Mouse (Mus musculus) ovary, postnatal 10 days (tissue): Measurements from ENCODE around the gene Olfr191.
"Not testable (repeated sequence)": the region's sequence is repeated elsewhere in the genome, so short reads cannot be mapped to it uniquely, and the experiment has no call there.

Experiments
- DNase-seq: peaks from one replicate; pipeline ENCODE4 v3.0.0; 2022; ENCODE audit warnings: low spot score

Olfr191 gene

DNA sequence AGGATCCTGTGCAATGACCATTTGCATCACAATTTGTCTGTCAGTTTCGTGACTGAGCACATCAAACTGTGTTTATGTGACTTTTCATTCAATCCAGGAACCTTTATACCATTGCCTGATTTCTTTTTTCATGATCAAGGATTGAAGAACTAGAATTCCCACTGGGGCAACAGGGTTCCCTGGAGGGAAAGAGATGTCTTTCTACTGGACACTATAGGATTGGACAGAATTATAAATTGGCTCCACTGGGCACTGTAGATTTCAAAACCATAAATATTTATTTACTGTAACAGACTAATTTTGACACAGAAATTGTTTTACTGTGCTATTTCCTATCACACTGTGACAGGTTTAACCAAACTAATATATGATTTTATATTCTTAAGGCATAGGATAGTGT is at the start of gene Olfr191:
TSS of gene Olfr191 (minus strand) at position 101 of the 400 bp plus-strand sequence.
- DNase-seq: not testable (repeated sequence)

DNA sequence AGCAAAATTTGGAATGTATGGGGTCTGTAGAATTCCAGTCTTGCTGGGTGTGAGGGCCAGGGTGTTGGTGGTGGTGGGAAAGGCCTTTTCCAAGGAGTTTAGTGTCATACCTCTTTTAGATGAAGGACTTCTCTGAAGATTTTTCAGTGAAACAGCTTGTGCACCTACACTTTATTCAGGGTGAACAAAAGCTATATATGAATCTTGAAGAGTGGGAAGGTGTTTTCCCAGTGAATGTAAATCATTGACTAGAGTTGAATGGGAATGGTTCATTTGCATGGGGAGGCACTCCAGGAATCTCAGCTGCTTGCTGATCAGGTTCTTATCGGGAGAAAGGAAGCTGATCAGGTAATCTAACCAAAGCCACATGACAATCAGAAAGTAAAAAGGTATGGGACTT is 41.1 kb upstream of the Olfr191 start:
- no peak for DNase-seq

DNA sequence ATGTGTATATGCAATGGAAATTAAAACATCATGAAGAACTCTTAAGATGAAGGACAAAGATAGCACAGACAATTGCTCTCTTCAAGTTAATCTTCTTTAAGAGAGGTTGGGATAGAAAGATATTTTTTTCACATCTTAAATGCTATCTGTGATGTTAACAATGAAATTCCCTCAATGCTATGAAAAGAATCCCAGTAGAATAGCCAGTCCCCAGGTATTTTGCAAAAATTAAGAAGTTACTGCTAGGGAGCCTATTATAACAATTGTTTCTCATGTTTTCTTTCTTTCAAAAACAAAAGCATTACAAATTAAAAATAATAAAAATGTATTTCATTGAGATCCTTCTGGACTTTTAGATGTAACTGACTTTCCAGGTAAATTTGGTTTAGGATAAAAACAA is 31.3 kb upstream of the Olfr191 start, which contains the start of gene Olfr194:
TSS of gene Olfr194 (minus strand) at position 101 of the 400 bp plus-strand sequence.
- no peak for DNase-seq

DNA sequence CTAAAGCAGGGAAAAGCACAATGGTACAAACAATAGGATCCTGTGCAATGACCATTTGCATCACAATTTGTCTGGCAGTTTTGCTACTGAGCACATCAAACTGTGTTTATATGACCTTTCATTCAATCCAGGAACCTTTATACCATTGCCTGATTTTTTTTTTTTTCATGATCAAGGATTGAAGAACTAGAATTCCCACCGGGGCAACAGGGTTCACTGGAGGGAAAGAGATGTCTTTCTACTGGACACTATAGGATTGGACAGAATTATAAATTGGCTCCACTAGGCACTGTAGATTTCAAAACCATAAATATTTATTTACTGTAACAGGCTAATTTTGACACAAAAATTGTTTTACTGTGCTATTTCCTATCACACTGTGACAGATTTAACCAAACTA is 22.2 kb upstream of the Olfr191 start, which contains the start of gene Olfr193:
TSS of gene Olfr193 (minus strand) at position 101 of the 400 bp plus-strand sequence.
- DNase-seq: no peak

DNA sequence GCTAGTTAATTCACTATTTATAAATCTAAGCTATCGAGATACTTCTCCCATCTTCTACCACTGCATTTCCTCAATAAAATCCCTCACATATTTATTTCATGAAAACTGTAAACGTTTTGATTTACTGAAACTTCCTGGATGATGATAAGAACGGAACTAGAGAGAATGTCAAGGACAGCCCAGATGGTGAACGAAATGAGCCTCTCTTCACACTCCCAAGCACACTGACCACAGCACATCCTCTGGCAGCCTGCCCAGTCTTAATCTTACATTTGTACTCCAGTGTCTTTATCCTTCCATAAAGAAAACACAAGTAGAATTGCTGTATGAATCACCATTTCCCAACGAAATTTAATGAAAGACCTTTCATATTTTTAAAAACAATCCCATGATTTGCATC is 18.9 kb upstream of the Olfr191 start:
- not testable (repeated sequence) for DNase-seq

DNA sequence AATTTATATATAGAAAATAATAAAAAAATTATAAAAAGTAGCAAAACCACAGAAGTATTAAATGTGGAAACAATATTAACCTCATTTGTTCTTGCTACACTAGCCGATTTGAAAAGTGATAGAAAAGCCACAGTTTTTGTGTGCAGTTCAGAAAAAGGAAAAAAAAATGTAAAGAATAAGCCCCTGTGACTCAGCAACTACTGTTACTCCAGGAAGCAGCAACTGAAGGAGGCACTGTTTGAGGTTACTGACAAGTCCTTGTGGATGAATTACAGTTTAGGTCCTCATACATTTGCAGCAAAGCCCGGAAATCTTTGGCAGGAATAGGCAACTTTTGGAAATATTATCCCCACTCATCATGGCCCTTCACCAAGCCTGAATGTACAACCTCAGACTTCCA is 15.7 kb upstream of the Olfr191 start:
- no peak for DNase-seq

DNA sequence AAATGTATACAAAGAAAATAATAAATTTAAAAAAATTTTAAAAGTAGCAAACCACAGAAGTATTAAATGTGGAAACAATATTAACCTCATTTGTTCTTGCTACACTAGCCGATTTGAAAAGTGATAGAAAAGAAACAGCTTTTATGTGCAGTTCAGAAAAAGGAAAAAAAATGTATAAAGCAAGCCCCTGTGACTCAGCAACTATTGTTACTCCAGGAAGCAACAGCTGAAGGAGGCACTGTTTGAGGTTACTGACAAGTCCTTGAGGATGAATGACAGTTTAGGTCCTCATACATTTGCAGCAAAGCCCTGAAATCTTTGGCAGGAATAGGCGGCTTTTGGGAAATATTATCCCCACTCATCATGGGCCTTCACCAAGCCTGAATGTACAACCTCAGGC is 8.5 kb downstream of the Olfr191 start:
- DNase-seq: not testable (repeated sequence)

DNA sequence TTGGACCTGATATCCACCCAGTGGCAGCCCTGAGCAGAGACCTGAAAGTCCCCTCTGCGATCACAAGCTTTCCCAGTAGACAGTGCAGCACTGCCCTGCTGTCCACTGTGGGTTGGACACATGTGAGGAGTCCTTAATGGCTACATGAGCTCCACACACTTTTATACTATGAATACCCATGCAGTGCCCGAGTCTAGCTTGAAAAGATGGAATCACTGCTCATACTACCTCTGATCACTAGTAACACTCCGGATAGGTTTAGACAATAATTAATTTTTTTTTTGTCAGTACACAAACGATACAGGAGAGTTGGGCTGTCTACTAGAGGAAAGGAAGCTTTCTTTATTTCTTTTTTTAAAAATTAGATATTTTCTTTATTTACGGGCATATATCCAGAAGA is 11.7 kb downstream of the Olfr191 start, which contains the start of gene Olfr190:
TSS of gene Olfr190 (minus strand) at position 101 of the 400 bp plus-strand sequence.
- DNase-seq: no peak

DNA sequence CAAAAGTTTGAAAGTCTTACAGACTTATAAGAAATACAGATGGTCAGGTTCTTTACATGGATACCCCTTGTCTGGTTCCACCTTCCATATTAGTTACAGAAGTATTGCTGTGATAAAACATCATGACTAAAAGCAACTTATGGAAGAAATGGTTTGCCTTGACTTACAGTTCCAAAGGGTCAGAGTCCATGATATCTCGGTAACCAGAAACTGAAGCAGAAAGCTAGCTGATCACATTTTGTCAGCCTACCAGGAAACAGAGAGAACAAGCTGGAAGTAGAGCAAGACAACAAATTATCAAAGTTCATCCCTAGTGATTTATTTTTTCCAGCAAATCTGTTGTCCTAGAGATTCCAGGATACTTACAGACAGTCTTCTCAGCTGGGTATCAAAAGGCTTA is 16.1 kb downstream of the Olfr191 start:
- DNase-seq: no peak

DNA sequence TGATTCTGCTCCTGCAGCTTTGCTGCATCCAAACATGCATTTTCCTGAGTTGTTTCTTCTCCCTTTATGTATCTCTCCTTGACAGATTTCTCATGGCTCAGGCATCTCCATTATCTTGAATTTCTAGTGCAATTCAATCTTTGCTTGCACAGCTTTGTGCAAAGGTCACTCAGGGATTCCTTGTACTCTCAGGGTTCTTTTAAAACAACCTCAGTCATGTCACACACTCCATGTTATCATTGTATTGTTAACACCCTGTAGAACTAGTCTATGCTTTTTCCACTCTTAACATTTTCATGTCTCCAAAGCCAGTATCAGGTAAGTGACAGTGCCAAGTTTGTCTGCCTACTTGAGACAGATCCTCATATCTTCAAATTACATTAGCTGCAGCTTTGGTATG is 17.9 kb downstream of the Olfr191 start:
- DNase-seq: no peak

DNA sequence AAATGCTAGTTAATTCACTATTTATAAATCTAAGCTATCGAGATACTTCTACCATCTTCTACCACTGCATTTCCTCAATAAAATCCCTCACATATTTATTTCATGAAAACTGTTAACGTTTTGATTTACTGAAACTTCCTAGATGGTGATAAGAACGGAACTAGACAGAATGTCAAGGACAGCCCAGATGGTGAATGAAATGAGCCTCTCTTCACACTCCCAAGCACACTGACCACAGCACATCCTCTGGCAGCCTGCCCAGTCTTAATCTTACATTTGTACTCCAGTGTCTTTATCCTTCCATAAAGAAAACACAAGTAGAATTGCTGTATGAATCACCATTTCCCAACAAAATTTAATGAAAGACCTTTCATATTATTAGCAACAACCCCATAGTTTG is 27.2 kb downstream of the Olfr191 start:
- DNase-seq: not testable (repeated sequence)

DNA sequence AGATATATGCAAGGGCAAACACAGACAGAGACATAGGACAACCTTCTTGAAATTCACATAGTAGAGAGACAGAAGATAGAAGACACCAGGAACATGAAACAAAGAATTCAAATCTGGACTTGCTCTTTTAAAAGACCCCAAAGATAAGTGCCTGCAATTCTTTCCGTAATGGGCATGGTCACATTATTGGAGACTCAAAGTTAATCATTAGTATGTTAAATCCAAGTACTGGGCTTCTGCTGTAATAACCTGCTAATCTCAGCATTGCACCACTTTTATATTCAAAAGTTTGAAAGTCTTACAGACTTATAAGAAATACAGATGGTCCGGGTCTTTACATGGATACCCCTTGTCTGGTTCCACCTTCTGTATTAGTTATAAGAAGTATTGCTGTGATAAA is 40.3 kb downstream of the Olfr191 start:
- DNase-seq: not testable (repeated sequence)

DNA sequence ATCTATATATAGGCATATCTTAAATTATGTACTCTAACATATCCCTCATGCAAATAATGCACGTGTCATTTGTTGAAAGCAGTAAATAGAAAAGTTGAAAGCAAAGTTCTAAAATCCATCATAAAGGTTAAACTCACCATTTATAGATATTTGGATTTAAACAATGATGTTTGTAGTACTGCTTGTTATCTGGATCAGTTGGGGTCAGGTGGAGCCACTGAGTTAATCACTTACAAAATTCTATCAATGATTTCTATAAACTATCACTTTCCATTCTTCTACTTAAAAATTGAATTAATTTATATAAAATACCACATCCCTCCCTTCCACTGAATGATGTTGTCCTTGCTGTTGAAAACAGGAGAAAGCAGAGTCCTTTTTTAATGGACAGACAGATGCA is 40.8 kb downstream of the Olfr191 start:
- no peak for DNase-seq

DNA sequence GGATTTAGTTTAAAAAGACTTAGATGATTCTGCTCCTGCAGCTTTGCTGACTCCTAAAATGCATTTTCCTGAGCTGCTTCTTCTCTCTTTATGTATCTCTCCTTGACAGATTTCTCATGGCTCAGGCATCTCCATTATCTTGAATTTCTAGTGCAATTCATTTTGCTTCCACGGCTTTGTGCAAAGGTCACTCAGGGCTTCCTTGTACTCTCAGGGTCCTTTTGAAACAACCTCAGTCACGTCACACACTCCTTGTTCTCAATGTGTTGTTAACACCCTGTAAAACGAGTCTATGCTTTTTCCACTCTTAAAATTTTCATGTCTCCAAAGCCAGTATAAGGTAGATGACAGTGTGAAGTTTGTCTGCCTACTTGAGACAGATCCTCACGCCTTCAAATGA is 42.0 kb downstream of the Olfr191 start:
- no peak for DNase-seq

DNA sequence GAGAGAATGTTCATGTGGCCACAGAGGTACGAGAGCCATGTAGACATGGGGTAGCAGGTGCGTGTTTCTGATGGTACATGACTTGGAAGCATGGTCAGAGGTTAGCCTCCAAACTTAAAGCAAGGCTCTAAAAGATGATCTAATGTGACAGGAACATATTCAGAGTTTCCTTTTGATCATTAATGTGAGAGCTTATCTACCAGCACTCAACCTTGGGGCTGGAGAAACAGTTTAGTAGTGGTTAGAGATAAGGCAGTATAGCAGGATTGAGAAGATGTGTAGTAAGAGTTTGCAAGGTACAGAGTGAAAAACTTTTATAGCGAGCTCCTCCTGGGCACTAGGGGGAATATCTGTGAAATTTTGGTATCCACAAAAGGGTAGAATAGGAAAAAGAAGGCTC is 43.8 kb downstream of the Olfr191 start:
- no peak for DNase-seq

DNA sequence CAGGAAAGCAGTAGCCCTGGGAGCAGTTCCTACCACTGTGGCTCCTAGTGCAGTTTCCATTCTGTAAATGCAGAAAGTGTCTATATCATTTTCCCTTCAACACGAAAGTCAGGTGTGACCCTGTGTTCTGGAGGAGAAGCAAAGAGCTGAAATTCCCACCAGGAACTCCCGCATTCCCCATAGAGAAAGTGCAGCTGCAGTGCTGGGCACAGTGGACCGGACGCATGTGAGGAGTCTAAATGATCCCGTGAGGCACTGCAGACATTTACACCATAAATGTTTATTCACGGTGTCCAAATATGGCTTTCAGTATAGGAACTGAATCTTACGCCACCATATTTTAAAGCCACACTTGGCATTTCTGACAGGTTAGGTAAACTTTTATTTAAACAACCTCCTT is 49.9 kb downstream of the Olfr191 start, which contains the start of gene Olfr187:
TSS of gene Olfr187 (minus strand) at position 58 of the 400 bp plus-strand sequence.
- no peak for DNase-seq
